Comparison of ENCODE assay signal across 11 mouse cellular contexts in genomic region chr9:70080976-70081375, GRCm38 (mm10). TPM values are rescaled to one million over a fixed set of nuclear protein-coding genes. Genes with fewer than 3 reads are reported as not detected.
A peak's percentile ranks its signal among the peaks of the same experiment; 100 is the strongest.
DNase-seq lines count a peak whose midpoint lies in the region; ATAC-seq and TF ChIP-seq lines count a peak whose summit lies in the region.
"Had no signal": no experiment of that assay in that cellular context is flagged by ENCODE, and none has a peak within 500 bp of the region (broad histone marks: within the 10 kb centered on the region; RNA-seq: fewer than 3 reads in every experiment).

No protein-coding gene starts in this region.

- H3K4me2 ChIP-seq in kidney, embryonic 15.5 days, result no peak overlapping the region
- H3K4me2 ChIP-seq: heart, embryonic 12.5 days; limb, embryonic 13.5 days had no signal

- H3K9ac ChIP-seq in kidney, embryonic 15.5 days, result no peak overlapping the region
- H3K9ac ChIP-seq: heart, embryonic 12.5 days; limb, embryonic 13.5 days had no signal

- no peaks in the 10 kb centered on the region for H3K36me3 ChIP-seq in kidney, adult 2 months (ENCODE audit: control insufficient read depth, insufficient read depth, low read length)
- H3K36me3 ChIP-seq in kidney, embryonic 15.5 days, result no peaks in the 10 kb centered on the region
- H3K36me3 ChIP-seq: heart, embryonic 12.5 days; limb, embryonic 13.5 days had no signal

- H3K9me3 ChIP-seq in kidney, embryonic 15.5 days (replicated peaks), result no peaks in the 10 kb centered on the region
- H3K9me3 ChIP-seq: limb, embryonic 13.5 days had no signal

- TF ChIP-seq POLR2A in kidney, adult 2 months (IDR thresholded peaks at IDR 0.05; ENCODE audit: low read depth, low read length), result no peak

- TF ChIP-seq CTCF in kidney, adult 2 months (conservative IDR thresholded peaks at IDR 0.05; ENCODE audit: insufficient read depth, insufficient read length, low read depth, low read length), result 0 out of 2 replicates have a peak, but pooled peaks have one; percentile 17

- no peak overlapping the region for H3K27ac ChIP-seq in kidney, adult 2 months (ENCODE audit: insufficient read depth, low read depth, low read length)
- no peak overlapping the region for H3K27ac ChIP-seq in kidney, embryonic 15.5 days
- H3K27ac ChIP-seq: limb, embryonic 13.5 days had no signal

- no peak for ATAC-seq in kidney, embryonic 15.5 days (replicated peaks; ENCODE audit: low FRiP score)

- no peak overlapping the region for H3K4me3 ChIP-seq in kidney, adult 2 months (ENCODE audit: insufficient read depth, low read depth, low read length)
- H3K4me3 ChIP-seq in kidney, embryonic 15.5 days (replicated peaks), result no peak overlapping the region
- H3K4me3 ChIP-seq: heart, embryonic 12.5 days; limb, embryonic 13.5 days had no signal

- H3K27me3 ChIP-seq in kidney, adult 2 months (replicated peaks; ENCODE audit: control insufficient read depth, insufficient read depth, low read length), result no peaks in the 10 kb centered on the region
- H3K27me3 ChIP-seq in kidney, embryonic 15.5 days, result no peaks in the 10 kb centered on the region; the same call in 1 of the 2 replicates
- H3K27me3 ChIP-seq: heart, embryonic 12.5 days; limb, embryonic 13.5 days had no signal

- peak; percentile 5 for DNase-seq in kidney, adult 2 months
- DNase-seq in thymus, postnatal 25 days, result peak; percentile 20
- DNase-seq in thymus, postnatal 14 days, result no peak
- DNase-seq in c-Kit-positive CD71-positive TER-119-positive erythroid progenitor cells, embryonic 14.5 days (ENCODE audit: low spot score), result peak; percentile 8
- no peak for DNase-seq in cerebellum, adult 11 months
- no peak for DNase-seq in adrenal gland, postnatal 25 days
- no peak for DNase-seq in urinary bladder, postnatal 14 days (ENCODE audit: low spot score)
- DNase-seq: cerebellum, adult 18-20 months had no signal

- WGBS in kidney, adult 2 months, result 58% methylated on average over 2 of the region's 2 CpGs
- 73% methylated on average over 2 of the region's 2 CpGs for WGBS in kidney, embryonic 15.5 days

- no peaks in the 10 kb centered on the region for H3K4me1 ChIP-seq in kidney, adult 2 months (ENCODE audit: control insufficient read depth, insufficient read depth, low read length)
- H3K4me1 ChIP-seq in kidney, embryonic 15.5 days, result peaks cover 3% of the 10 kb centered on the region; the same call in 1 of the 2 replicates
- H3K4me1 ChIP-seq: heart, embryonic 12.5 days had no signal

RNA-seq across cellular contexts. Expression of gene Gcnt3, which starts 43.1 kb away (rescaled TPM):
- polyA plus RNA-seq in kidney, adult 2 months (2012; rRNA removed), result 0.30 and 0.31 TPM in 2 replicates
- polyA plus RNA-seq in kidney, embryonic 15.5 days (2015; fragmentation: Nextera tagmentation; extraction: Ambion mirVana), result 1.3 and 2.3 TPM in 2 replicates
- total RNA-seq in adrenal gland, postnatal 25 days (2021), result not detected in 2 replicates
- polyA plus RNA-seq: heart, embryonic 12.5 days had no signal

Comparison
In these comparisons a context has a peak if more than half of its experiments do, and no peak if none do; other contexts are left out.
1. DNase-seq: peak in kidney, adult 2 months (single experiment), thymus, postnatal 25 days (single experiment) and c-Kit-positive CD71-positive TER-119-positive erythroid progenitor cells, embryonic 14.5 days (single experiment); none in thymus, postnatal 14 days (single experiment), cerebellum, adult 11 months (single experiment), adrenal gland, postnatal 25 days (single experiment) and urinary bladder, postnatal 14 days (single experiment).